20 mouse cellular contexts compared by ENCODE assay signal in genomic region chr2:64962196-64962595, GRCm38 (mm10).
"Had no signal": no experiment of that assay in that cellular context is flagged by ENCODE, and none has a peak within 500 bp of the region (broad histone marks: within the 10 kb centered on the region; RNA-seq: fewer than 3 reads in every experiment).

No protein-coding gene starts in this region.

- H3K36me3 ChIP-seq: limb, embryonic 12.5 days; limb, embryonic 15.5 days; midbrain, embryonic 12.5 days; midbrain, embryonic 15.5 days; neural tube, embryonic 12.5 days; neural tube, embryonic 15.5 days had no signal

- H3K27ac ChIP-seq: limb, embryonic 12.5 days; limb, embryonic 15.5 days; liver, embryonic 14.5 days; macrophage; midbrain, embryonic 12.5 days; midbrain, embryonic 15.5 days; neural tube, embryonic 12.5 days; neural tube, embryonic 15.5 days had no signal

- H3K27me3 ChIP-seq: limb, embryonic 12.5 days; limb, embryonic 15.5 days; midbrain, embryonic 12.5 days; midbrain, embryonic 15.5 days; neural tube, embryonic 12.5 days; neural tube, embryonic 15.5 days had no signal

- H3K9me3 ChIP-seq: limb, embryonic 12.5 days; limb, embryonic 15.5 days; midbrain, embryonic 12.5 days; midbrain, embryonic 15.5 days; neural tube, embryonic 12.5 days; neural tube, embryonic 15.5 days had no signal

- H3K4me2 ChIP-seq: limb, embryonic 12.5 days; limb, embryonic 15.5 days; liver, embryonic 11.5 days; lung, embryonic 14.5 days; midbrain, embryonic 12.5 days; midbrain, embryonic 15.5 days; neural tube, embryonic 12.5 days; neural tube, embryonic 15.5 days had no signal

- H3K9ac ChIP-seq: limb, embryonic 12.5 days; limb, embryonic 15.5 days; liver, embryonic 14.5 days; liver, postnatal 0 days; lung, embryonic 14.5 days; midbrain, embryonic 12.5 days; midbrain, embryonic 15.5 days; neural tube, embryonic 12.5 days; neural tube, embryonic 15.5 days had no signal

- H3K4me1 ChIP-seq: limb, embryonic 12.5 days; limb, embryonic 15.5 days; neural tube, embryonic 12.5 days; neural tube, embryonic 15.5 days had no signal

- DNase-seq: kidney, adult 18-20 months; kidney, adult 9 months; kidney, postnatal 14 days; kidney, postnatal 4 days; left cerebral cortex, postnatal 4 days; liver, postnatal 0 days; lung, embryonic 14.5 days; thymus, adult 18-20 months; thymus, postnatal 36 days had no signal

- H3K4me3 ChIP-seq: limb, embryonic 12.5 days; limb, embryonic 15.5 days; midbrain, embryonic 12.5 days; midbrain, embryonic 15.5 days; neural tube, embryonic 12.5 days; neural tube, embryonic 15.5 days had no signal

- ATAC-seq: intestine, embryonic 16.5 days; liver, postnatal 0 days; lung, postnatal 0 days; midbrain, embryonic 15.5 days had no signal
